Mouse (Mus musculus): Measurements from ENCODE around the gene Mgea5. TPM values are rescaled to one million over a fixed set of nuclear protein-coding genes. Genes with fewer than 3 reads are reported as not detected.

The Mgea5 gene
- polyA plus RNA-seq, 1 experiment from 2014 or later = 87.9 TPM

GRCm38 (mm10) chr19:45781676-45782075, 2.0 kb downstream of the Mgea5 start:
- H3K4me2 ChIP-seq = peak overlapping the region; percentile 71

DNA sequence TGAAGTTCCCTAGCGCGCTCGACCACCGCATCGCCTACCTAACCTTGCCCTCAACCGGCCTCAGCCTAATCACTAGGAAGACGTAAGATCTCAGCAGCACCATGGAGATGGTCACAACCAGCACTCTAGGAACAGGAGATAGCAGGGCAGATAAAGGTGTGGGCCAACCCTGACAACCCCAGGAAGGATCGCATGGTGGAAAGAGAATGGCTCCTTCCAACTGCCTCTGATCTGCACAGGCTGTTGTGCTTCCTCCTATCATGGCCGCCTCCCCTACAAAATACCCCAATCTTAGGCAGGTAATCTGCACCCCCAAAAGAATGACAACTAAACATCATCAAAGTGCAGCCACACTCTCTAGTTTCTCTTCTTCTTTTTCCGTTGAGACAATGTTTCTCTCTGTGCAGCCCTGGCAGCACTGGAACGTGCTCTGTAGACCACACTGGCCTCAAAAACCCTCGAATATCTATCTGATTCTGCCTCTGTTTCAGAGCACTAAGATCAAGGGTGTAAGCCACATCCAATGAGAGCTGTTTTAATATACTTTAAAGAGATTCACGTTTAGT, 3.2 kb downstream of the Mgea5 start:
- Histone ChIP-seq H3K4me3 (replicated peaks) (0 out of 2 replicates have a peak overlapping the region, but pooled peaks have one; percentile 3), H3K9me3 (no peaks in the 10 kb centered on the region), H3K27ac (no peak overlapping the region), H3K4me1 (replicated peaks) (peaks cover 27% of the 10 kb centered on the region), H3K9ac (replicated peaks) (0 out of 2 replicates have a peak overlapping the region, but pooled peaks have one; percentile 27), H3K36me3 (peaks cover 56% of the 10 kb centered on the region), H3K4me2 (peak overlapping the region; percentile 71), H3K27me3 (no peaks in the 10 kb centered on the region)
- WGBS = 89% methylated on average over 13 of the region's 13 CpGs
- ATAC-seq (ENCODE audit: insufficient number of reproducible peaks, insufficient read depth, low FRiP score, low TSS enrichment, low read depth) = no peak

More at GRCm38 (mm10) chr19:45781676-45782075, 2.0 kb downstream of the Mgea5 start:
- Histone ChIP-seq H3K9me3 (no peaks in the 10 kb centered on the region), H3K27me3 (no peaks in the 10 kb centered on the region), H3K9ac (replicated peaks) (peak overlapping the region; percentile 97), H3K4me3 (replicated peaks) (peak overlapping the region; percentile 100), H3K27ac (no peak overlapping the region), H3K36me3 (peaks cover 45% of the 10 kb centered on the region), H3K4me1 (replicated peaks) (peaks cover 27% of the 10 kb centered on the region)
- ATAC-seq (ENCODE audit: insufficient number of reproducible peaks, insufficient read depth, low FRiP score, low TSS enrichment, low read depth) = no peak
- WGBS = 70% methylated on average over 8 of the region's 8 CpGs

DNA sequence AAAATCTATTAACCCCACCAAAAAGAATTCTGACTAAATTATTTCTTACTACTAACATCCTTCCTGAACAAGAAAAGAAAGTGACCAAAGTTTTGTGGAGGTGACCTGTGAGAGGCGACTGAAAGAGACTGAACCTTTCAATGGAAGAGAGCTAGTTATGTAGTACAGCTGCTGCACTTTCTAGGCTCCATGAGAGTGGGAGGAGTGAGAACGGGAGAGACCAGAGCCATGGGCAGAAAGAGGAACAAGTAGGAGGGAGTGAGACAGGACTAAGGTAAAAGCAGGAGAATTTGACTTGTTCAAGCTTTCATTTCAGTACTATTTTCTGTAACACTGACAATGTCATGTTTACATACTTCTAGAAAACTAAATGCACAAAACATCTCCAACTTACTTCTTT, 8.2 kb downstream of the Mgea5 start:
- H3K27ac ChIP-seq = no peak overlapping the region
- no peak overlapping the region for H3K9ac ChIP-seq (replicated peaks)
- 84% methylated on average over 2 of the region's 2 CpGs for WGBS
- no peak overlapping the region for H3K4me2 ChIP-seq
- H3K4me1 ChIP-seq (replicated peaks) = peaks cover 10% of the 10 kb centered on the region
- no peak for ATAC-seq (ENCODE audit: insufficient number of reproducible peaks, insufficient read depth, low FRiP score, low TSS enrichment, low read depth)
- peaks cover 98% of the 10 kb centered on the region for H3K36me3 ChIP-seq
- no peaks in the 10 kb centered on the region for H3K9me3 ChIP-seq
- H3K4me3 ChIP-seq (replicated peaks) = no peak overlapping the region
- no peaks in the 10 kb centered on the region for H3K27me3 ChIP-seq

DNA sequence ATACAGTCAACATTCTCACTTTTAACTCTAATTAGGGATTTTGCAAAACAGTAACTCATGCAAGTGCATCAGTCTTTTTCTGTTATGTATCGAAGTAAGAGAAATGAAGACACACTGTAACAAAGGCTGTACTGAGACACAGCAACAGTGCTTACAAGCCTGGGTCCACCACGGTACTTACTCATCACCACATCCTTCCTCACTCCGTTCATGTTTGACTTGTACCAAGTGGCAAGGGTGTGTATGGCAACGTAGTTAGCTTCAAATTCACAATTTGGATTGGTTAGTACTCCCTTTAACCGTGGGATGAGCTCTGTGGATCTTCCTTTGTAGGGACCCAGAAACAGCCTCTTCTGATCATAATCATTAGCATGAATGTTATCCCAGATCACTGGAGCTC, 12.1 kb downstream of the Mgea5 start:
- Histone ChIP-seq H3K27ac (no peak overlapping the region), H3K27me3 (no peaks in the 10 kb centered on the region), H3K4me3 (replicated peaks) (no peak overlapping the region), H3K4me2 (no peak overlapping the region), H3K9ac (replicated peaks) (no peak overlapping the region), H3K36me3 (peaks cover 99% of the 10 kb centered on the region), H3K9me3 (no peaks in the 10 kb centered on the region), H3K4me1 (replicated peaks) (no peaks in the 10 kb centered on the region)
- no peak for ATAC-seq (ENCODE audit: insufficient number of reproducible peaks, insufficient read depth, low FRiP score, low TSS enrichment, low read depth)
- 92% methylated on average over 5 of the region's 5 CpGs for WGBS

DNA sequence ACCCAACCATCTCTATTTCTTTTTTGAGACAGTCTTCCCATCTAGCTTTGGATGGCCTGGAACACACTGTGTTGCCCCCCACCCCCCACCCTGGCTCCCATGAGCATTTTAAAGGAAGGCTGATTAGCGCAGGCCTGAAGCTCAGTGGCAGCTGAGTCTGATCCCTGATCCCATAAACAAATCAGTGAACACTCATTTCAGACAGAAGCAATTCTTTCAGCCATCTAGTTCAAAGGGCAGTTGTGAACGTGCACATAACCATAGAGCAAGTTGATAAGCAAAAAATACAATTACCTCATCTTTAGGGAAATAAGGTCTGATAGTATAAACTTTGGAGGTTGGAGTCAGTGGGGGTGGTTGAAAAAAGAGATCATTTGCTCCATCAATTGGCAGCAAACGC, 22.8 kb downstream of the Mgea5 start:
- H3K9ac ChIP-seq (replicated peaks) = no peak overlapping the region
- no peak for ATAC-seq (ENCODE audit: insufficient number of reproducible peaks, insufficient read depth, low FRiP score, low TSS enrichment, low read depth)
- no peaks in the 10 kb centered on the region for H3K4me1 ChIP-seq (replicated peaks)
- no peak overlapping the region for H3K27ac ChIP-seq
- no peaks in the 10 kb centered on the region for H3K9me3 ChIP-seq
- peaks cover 94% of the 10 kb centered on the region for H3K36me3 ChIP-seq
- H3K4me2 ChIP-seq = no peak overlapping the region
- no peak overlapping the region for H3K4me3 ChIP-seq (replicated peaks)
- no peaks in the 10 kb centered on the region for H3K27me3 ChIP-seq
- 85% methylated on average over 3 of the region's 3 CpGs for WGBS

- Histone ChIP-seq H3K27ac (no peak overlapping the region), H3K4me2 (no peak overlapping the region), H3K27me3 (no peaks in the 10 kb centered on the region), H3K4me3 (replicated peaks) (no peak overlapping the region), H3K36me3 (peaks cover 94% of the 10 kb centered on the region), H3K4me1 (replicated peaks) (no peaks in the 10 kb centered on the region), H3K9me3 (no peaks in the 10 kb centered on the region), H3K9ac (replicated peaks) (no peak overlapping the region)
- WGBS = 89% methylated on average over 5 of the region's 5 CpGs
- ATAC-seq (ENCODE audit: insufficient number of reproducible peaks, insufficient read depth, low FRiP score, low TSS enrichment, low read depth) = no peak
These were observed 25.0 kb downstream of the Mgea5 start for GRCm38 (mm10) chr19:45758671-45759070.

GRCm38 (mm10) chr19:45753551-45753950, 30.1 kb downstream of the Mgea5 start:
- ATAC-seq (ENCODE audit: insufficient number of reproducible peaks, insufficient read depth, low FRiP score, low TSS enrichment, low read depth) = no peak
- 94% methylated on average over 3 of the region's 3 CpGs for WGBS
- Histone ChIP-seq H3K4me2 (no peak overlapping the region), H3K9ac (replicated peaks) (no peak overlapping the region), H3K9me3 (no peaks in the 10 kb centered on the region), H3K27me3 (no peaks in the 10 kb centered on the region), H3K36me3 (peaks cover 76% of the 10 kb centered on the region), H3K27ac (no peak overlapping the region), H3K4me1 (replicated peaks) (peaks cover 9% of the 10 kb centered on the region), H3K4me3 (replicated peaks) (no peak overlapping the region)

DNA sequence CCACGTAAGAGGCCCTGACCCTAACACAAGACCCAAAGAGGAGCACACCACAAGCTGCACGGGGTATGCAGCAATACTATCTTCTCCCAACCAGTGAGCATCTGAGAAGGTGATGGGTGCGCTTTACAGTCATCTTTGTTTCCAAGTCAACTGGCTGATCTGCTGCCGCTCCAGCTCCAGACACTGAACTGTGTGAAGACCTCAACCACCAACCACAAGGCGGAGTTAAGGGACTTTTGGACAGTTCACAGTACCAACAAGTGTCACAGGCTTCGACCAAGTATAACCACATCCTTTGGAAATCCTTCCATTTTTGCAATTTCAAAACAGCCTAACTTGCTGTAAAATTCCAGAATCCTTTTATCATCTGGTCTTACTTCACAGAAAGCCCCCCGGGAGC, 31.8 kb downstream of the Mgea5 start:
- WGBS = 91% methylated on average over 7 of the region's 7 CpGs

GRCm38 (mm10) chr19:45749243-45750043, 34.2 kb downstream of the Mgea5 start, which contains the start of gene Npm3:
Gene Npm3 (minus strand): TSS chr19:45749591.
- Histone ChIP-seq H3K9ac (replicated peaks) (peak within 1 kb of the TSS; percentile 87), H3K27ac (peak within 1 kb of the TSS; percentile 50; the same call in 1 of the 2 replicates), H3K9me3 (no peaks in the 10 kb centered on the region), H3K4me2 (peak within 1 kb of the TSS; percentile 93), H3K27me3 (peaks cover 28% of the 10 kb centered on the region), H3K4me1 (replicated peaks) (peaks cover 34% of the 10 kb centered on the region), H3K36me3 (peaks cover 35% of the 10 kb centered on the region), H3K4me3 (replicated peaks) (peak within 1 kb of the TSS; percentile 93)
- under 1% methylated on average over 52 of the region's 60 CpGs for WGBS
- ATAC-seq (ENCODE audit: insufficient number of reproducible peaks, insufficient read depth, low FRiP score, low TSS enrichment, low read depth) = peak; percentile 73

More for the DNA sequence above, 31.8 kb downstream of the Mgea5 start:
- Histone ChIP-seq H3K36me3 (peaks cover 60% of the 10 kb centered on the region), H3K9ac (replicated peaks) (no peak overlapping the region), H3K4me1 (replicated peaks) (peaks cover 23% of the 10 kb centered on the region), H3K4me2 (no peak overlapping the region), H3K27ac (no peak overlapping the region), H3K9me3 (no peaks in the 10 kb centered on the region), H3K4me3 (replicated peaks) (no peak overlapping the region), H3K27me3 (peaks cover 4% of the 10 kb centered on the region; the same call in 1 of the 2 replicates)
- no peak for ATAC-seq (ENCODE audit: insufficient number of reproducible peaks, insufficient read depth, low FRiP score, low TSS enrichment, low read depth)

DNA sequence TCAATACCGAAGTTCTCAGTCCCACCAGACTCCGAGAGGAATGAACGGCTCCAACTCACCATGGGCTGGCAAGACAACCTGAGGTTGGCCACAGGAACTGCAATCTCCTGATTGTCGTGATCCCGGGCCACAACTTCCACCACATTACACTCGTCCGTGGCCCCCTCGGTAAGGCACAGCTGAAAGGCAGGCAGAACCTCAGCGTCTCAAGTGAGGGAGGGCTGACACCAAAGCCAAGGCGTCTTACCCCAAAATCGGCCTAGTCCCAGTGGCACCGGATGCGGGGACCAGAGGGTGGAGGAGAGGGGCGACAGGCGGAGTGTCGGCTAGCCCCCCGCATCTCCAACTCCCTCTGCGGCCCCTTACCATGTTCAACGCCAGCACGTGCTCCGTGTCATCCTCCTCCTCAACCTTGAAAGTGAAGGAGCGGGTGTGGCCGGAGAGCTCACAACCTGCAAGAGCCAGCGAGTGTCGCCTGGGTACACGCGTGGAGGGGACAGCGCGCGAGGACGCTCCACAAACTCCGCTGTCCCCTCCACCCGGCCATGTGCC, 34.9 kb downstream of the Mgea5 start:
- Histone ChIP-seq H3K27me3 (peaks cover 35% of the 10 kb centered on the region), H3K9me3 (no peaks in the 10 kb centered on the region), H3K36me3 (peaks cover 28% of the 10 kb centered on the region), H3K4me3 (replicated peaks) (peak overlapping the region; percentile 93), H3K9ac (replicated peaks) (peak overlapping the region; percentile 87), H3K4me2 (peak overlapping the region; percentile 93), H3K27ac (peak overlapping the region; percentile 45; the same call in 1 of the 2 replicates), H3K4me1 (replicated peaks) (peaks cover 34% of the 10 kb centered on the region)
- WGBS = 1% methylated on average over 33 of the region's 33 CpGs
- no peak for ATAC-seq (ENCODE audit: insufficient number of reproducible peaks, insufficient read depth, low FRiP score, low TSS enrichment, low read depth)

GRCm38 (mm10) chr19:45748206-45748605, 35.4 kb downstream of the Mgea5 start:
- H3K27me3 ChIP-seq = peaks cover 41% of the 10 kb centered on the region
- H3K36me3 ChIP-seq = peaks cover 23% of the 10 kb centered on the region
- H3K9me3 ChIP-seq = no peaks in the 10 kb centered on the region
- no peak overlapping the region for H3K27ac ChIP-seq
- peaks cover 38% of the 10 kb centered on the region for H3K4me1 ChIP-seq (replicated peaks)
- peak overlapping the region; percentile 87; the same call in 1 of the 2 replicates for H3K9ac ChIP-seq (replicated peaks)
- WGBS = 45% methylated on average over 9 of the region's 9 CpGs
- H3K4me2 ChIP-seq = peak overlapping the region; percentile 93
- ATAC-seq (ENCODE audit: insufficient number of reproducible peaks, insufficient read depth, low FRiP score, low TSS enrichment, low read depth) = no peak
- H3K4me3 ChIP-seq (replicated peaks) = peak overlapping the region; percentile 93

Measured in limb, embryonic 12.5 days (tissue).